Mouse (Mus musculus): ENCODE data around the gene Nfe2. TPM values are rescaled to one million over a fixed set of nuclear protein-coding genes. Genes with fewer than 3 reads are reported as not detected.

Gene Nfe2
- polyA plus RNA-seq, 1 experiment from 2014 or later = 15.9 TPM

MicroRNAs within 50 kb of the gene (microRNA counts, 519-probe panel; counts per million panel counts)
- 2,828 counts per million, percentile 71 among the panel's probes with 10 or more counts for microRNA mmu-miR-148b

Small RNA genes within 50 kb of the gene (microRNA-seq; reads per million reads assigned to microRNA genes)
- 172 reads per million, percentile 57 among the genes with 10 or more reads in this experiment for gene Mir148b

Other genes starting within 250 kb of the Nfe2 start
- 16.2 and 17.3 TPM in 2 replicates for gene Hoxc4, start 239.5 kb downstream of the Nfe2 start, polyA plus RNA-seq (2015; fragmentation: Nextera tagmentation; extraction: Ambion mirVana)
- gene Smug1, start 91.3 kb downstream of the Nfe2 start, polyA plus RNA-seq (2015; fragmentation: Nextera tagmentation; extraction: Ambion mirVana) = 18.3 and 21.6 TPM in 2 replicates
- gene Cbx5, start 18.6 kb downstream of the Nfe2 start, polyA plus RNA-seq (2015; fragmentation: Nextera tagmentation; extraction: Ambion mirVana) = 91.8 and 97.2 TPM in 2 replicates
- gene Hnrnpa1, start 18.0 kb downstream of the Nfe2 start, polyA plus RNA-seq (2015; fragmentation: Nextera tagmentation; extraction: Ambion mirVana) = 664 and 681 TPM in 2 replicates
- gene Copz1, start 14.3 kb upstream of the Nfe2 start, polyA plus RNA-seq (2015; fragmentation: Nextera tagmentation; extraction: Ambion mirVana) = 248 and 260 TPM in 2 replicates
- 0.46 and 0.53 TPM in 2 replicates for gene Gpr84, start 52.2 kb upstream of the Nfe2 start, polyA plus RNA-seq (2015; fragmentation: Nextera tagmentation; extraction: Ambion mirVana)
- gene Zfp385a, start 81.7 kb upstream of the Nfe2 start, polyA plus RNA-seq (2015; fragmentation: Nextera tagmentation; extraction: Ambion mirVana) = 8.2 and 9.3 TPM in 2 replicates
- gene Itga5, start 108.4 kb upstream of the Nfe2 start, polyA plus RNA-seq (2015; fragmentation: Nextera tagmentation; extraction: Ambion mirVana) = 48.3 and 53.4 TPM in 2 replicates
- gene Gtsf1, start 172.1 kb upstream of the Nfe2 start, polyA plus RNA-seq (2015; fragmentation: Nextera tagmentation; extraction: Ambion mirVana) = not detected in 2 replicates
- not detected in 2 replicates for gene Gtsf2, start 190.1 kb upstream of the Nfe2 start, polyA plus RNA-seq (2015; fragmentation: Nextera tagmentation; extraction: Ambion mirVana)
- 3.7 and 4.1 TPM in 2 replicates for gene Nckap1l, start 195.4 kb upstream of the Nfe2 start, polyA plus RNA-seq (2015; fragmentation: Nextera tagmentation; extraction: Ambion mirVana)
- 8.8 and 9.4 TPM in 2 replicates for gene Pde1b, start 244.6 kb upstream of the Nfe2 start, polyA plus RNA-seq (2015; fragmentation: Nextera tagmentation; extraction: Ambion mirVana)

Measured in stomach, embryonic 15.5 days (tissue).